Mouse (Mus musculus): ENCODE measurements at regions not wholly inside any gene's neighbourhood (a gene's known extent, or its start where the extent isn't known, plus 50 kb on each side); places are given as distances from the start of the nearest gene placed in this dataset.

DNA sequence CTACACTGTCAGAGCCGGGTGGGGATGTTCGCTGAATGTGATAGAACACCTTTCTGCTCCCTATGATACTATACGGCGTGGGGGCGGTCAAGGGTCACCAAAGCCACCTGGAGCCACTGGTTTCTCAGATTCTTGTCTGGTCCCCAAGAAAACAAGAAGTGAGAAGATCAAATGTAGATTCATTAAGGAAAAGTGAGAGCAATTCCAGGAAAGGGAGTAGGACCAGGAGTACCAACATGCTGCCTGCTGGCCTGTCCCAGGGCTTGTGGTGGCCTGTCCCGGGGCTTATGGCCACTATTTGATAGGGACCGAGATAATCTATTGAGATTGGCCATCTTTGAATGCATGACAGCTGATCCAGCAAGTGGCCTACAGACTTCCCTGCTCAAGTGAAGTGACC is 58.8 kb upstream of the Fut8 start:
- DNase-seq (ENCODE audit: low spot score): no peak

DNA sequence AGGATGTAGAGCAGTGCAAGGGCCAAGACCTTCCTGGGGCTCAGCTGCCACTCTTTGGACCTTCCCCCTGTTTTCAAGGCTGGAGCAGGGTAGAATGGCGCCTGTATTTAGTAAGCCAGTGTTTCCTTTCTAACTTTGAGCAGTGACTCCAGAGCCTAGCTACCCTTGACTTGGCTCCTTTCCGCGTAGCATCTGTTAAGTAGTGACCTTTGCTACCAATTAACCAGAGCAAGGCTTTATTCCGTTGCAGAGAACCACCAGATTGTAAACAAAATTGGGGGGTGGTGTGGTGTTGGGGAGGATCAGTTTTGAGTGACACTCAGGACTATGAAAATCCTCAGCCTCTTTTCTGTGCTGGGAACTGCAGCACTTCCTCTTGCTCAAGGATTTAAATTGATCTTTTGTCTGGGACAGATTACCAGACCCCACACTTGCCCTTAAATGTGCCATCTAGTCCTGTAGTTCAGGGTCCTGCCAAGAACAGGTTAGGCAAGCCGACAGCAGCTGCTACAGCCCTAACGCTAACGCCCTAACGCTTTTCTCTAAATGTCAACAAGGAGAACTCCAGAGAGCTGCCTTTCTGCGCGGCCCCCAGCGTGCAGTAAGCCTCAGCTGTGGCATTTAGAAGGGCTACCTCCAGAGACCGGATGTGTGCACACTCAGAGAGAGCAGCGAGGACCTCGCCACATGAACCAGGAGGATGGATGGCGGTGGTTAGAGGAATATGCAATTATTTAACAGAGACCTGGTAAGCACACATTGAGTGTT is 59.9 kb upstream of the Fut8 start:
- DNase-seq (ENCODE audit: low spot score): no peak

DNA sequence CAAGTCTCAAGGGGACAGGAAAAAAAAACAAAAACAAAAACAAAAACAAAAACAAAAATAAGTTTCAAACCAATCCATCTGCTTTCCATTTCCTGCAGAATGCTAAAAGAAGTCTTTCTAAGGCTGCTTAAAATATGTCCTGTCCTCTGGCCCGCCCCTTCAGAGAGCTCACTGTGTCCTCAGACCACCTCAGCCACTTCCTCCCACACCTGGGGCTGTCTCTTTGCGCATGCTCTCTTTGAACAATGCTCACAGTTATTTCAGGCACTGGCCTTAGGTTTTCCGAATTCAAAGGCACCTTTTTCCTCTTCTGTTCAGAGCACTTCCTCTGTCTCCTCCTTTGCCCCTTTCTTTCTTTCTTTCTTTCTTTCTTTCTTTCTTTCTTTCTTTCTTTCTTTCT is 60.6 kb upstream of the Fut8 start:
- DNase-seq (ENCODE audit: low spot score): no peak

DNA sequence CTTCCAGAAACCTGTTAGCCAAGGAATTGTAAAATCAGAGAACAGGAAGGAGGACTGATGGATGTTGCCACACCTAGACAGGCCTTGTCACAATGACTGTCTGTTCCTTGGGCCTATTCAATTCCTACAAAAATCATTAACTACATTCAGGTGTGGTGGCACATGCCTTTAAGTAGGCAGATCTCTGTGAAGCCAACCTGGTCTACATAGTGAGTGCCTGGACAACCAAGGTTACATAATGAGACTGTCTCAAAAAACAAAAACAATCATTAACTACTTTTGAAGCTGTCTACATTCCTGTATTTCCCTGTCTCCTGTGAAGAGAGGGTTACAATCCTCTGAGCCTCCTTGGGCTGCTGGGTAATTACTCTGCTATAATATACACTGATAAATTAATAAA is 63.9 kb upstream of the Fut8 start:
- no peak for DNase-seq (ENCODE audit: low spot score)

DNA sequence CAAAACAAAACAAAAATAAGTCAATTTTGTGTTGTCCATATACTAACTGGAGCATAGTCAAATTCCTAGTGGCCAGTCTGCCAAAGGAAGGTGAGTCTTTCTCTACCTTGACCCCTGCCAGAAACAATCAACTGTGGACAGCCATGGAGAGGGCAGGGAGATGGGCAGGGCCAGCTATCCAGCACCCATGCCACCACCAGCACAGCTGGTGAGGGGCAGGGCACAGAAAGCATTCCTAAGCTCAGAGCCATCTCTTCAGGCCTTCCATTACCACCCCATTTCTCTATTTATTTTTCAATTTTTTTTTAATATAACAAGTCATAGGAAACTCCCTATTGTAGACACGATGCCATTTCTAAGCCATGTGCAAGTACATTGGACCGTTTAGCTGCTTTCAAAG is 65.4 kb upstream of the Fut8 start:
- no peak for DNase-seq (ENCODE audit: low spot score)

DNA sequence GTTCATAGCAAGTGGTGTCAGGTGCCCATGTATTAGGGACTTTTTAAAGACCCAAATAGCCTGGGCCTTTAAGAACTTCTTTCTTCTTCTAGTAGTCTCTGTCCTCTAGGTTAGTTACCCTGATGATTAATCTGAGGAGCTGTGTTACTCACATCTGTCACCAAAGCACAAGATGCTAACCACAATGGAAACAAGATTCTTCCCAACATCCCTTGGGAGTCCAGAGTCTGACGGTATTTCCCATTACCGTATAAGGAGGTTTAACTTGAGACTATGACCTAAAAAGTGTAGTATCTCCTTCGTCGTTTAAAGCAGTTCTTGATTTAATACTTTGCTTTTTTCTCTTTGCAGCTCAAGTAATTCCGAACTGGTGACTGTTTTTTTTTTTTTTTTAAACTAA is 67.7 kb upstream of the Fut8 start:
- DNase-seq (ENCODE audit: low spot score): no peak

DNA sequence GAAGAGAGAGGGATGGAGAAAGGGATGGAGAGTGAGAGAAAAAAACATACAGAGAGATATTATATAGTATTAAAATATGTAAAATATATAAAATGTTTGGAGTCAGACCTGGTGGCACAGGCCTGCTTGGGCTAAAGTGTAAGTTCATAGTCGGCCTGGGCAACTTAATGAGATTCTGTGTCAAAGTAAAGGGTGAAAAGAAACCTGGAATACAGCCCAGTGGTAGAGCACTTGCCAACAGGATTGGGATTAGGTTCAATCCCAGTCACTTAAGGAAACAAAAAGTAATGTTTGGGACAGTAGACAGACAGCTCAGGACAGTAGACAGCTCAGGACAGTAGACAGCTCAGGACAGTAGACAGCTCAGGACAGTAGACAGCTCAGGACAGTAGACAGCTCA is 69.6 kb upstream of the Fut8 start:
- DNase-seq (ENCODE audit: low spot score): no peak

DNA sequence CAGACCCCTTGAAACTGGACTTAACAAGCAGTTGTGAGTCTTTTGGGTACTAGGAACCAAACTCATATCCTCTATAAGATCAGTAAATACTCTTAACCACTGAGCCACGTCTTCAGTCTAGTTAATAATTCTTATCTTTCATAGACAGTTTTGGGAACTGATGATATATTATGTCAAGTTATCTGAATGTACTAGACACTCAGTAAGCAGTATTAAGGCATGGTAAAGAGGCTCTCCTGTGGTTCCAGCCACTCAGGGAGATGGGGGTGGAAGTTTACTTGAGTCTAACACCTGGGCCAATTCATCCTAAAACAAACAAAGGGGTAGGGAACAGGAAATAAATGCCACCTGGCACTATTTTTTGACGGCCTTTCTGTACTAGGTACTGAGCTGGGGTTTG is 81.2 kb upstream of the Fut8 start:
- DNase-seq (ENCODE audit: low spot score): no peak

DNA sequence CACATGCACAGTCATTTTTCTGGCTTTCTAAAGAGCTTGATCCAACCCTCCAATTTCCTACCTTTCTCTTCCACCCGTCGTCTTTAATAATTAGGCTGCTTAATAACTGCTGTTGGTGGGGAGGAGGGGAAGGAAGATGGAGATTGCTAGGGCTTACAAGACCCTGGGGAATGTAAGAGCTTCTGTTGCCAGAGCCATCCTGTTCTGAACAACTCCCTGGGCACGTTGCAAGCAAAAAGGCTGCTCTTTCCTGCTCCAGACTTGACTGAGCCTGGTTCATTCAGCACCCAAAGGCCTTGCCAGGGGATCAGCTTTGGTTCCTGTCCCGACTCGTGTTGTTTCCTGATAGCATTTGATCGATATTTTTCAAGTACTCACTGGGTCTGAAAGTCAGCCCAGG is 82.3 kb upstream of the Fut8 start:
- DNase-seq (ENCODE audit: low spot score): no peak

DNA sequence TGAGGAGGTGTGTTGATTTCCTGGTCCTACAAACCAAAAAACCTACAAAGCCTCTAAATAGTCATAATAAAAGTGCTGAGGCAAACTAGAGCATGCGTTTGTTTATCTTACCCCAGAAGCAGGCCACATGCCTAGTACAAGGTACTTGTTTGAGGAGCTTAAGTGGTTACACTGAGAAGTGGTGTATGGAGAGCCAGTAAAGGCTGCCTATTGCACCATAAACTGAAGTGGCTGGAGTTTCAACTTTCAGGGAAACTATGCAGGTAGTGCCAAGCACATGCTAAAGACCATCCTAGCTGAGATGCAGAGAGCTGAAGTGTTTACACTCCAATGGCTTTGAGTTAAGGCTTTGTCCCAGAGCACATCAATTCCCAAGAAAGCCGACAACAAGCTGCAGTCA is 86.5 kb upstream of the Fut8 start:
- DNase-seq (ENCODE audit: low spot score): no peak

DNA sequence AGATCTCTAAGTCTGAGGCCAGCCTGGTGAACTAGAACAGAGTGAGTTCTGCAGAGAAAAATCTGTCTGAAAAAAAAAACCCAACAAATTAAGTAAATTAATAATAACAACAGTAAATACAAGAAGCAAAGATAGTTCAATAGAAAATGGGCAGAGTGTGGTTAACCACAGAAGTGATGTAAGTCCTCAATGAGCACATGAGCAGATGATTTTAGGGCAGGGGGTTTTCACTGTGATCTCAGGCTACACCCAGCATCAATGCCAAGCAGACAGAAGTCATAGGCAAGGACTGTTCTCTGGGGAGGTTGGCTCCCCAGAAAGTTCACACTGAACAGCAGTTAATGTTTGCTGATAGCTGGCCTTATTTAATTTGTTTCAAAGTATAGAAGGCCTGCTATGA is 88.1 kb upstream of the Fut8 start:
- no peak for DNase-seq (ENCODE audit: low spot score)

DNA sequence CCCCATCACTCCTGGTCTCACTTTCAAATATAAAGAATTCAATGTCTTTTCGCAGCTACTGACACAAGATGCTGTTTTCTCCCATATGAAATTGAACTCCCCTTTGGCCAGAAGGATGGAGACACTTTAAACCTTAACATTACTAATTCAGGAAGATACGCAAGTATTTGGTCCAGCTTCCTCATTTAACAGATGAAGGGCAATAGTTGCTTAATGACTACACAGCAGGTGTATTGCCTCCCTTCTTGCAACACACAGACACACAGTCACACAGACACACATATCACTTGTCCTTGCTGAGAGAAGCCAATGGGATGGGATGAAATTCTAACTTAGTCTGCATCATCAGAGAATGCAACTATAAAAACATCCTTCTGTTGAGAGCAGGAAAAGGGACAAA is 89.8 kb upstream of the Fut8 start:
- no peak for DNase-seq (ENCODE audit: low spot score)

DNA sequence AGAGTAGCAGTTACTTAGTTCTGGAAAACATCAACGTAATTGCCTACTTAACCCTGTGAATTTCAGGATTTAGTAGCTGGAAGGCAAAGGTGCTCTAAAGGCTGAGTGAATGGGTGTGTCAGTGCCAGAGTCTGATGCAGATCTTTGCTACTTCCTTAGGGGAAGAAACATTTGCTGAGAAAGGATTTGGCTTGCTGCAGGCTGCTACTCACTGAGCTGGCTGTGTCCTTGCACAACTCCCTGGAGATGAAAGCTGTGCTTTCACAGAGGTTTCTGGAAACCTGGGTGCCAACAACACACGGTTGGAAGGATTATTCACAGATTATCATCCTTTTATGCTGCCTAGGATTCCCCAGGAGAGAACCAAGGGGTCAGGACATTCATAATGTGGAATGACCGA is 94.0 kb upstream of the Fut8 start:
- DNase-seq (ENCODE audit: low spot score): no peak

DNA sequence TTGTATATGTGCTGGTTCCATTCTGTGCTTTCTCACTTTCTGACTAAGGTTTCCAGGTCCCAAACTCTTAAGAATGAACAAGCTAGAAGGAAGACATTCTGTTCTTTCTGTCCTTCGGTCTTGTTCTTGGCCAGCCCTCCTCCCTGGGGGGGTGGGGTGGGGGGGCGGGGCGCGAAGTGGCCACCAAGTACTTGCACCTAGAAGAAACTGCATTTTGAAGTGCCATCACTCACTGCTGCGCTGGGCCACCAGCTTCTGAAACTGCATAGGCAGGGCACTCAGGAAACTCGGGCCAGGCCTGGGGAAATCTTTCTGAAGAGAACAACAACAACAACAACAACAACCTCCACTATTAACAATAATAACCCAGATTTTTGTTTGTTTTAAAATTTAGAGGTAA is 94.4 kb upstream of the Fut8 start:
- DNase-seq (ENCODE audit: low spot score): no peak

DNA sequence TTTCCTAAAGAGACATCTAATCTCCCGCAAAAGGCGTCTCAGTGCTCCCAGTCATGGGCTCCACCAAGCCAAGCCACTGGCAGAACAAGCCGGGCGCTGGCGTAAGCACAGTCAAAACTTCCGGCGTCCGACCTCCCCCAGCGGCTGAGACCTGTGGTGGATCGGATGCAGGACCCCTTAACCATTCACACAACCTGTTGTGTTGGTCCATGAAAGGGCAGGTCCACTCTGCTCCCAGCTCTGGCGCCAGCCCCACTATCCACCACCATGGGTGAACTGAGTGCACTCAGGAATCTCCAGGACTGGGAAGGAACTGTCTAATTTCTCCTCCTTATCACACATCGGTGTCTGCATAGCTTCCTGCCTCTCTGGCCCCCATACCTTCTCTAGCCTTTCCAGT is 94.8 kb upstream of the Fut8 start:
- DNase-seq (ENCODE audit: low spot score): no peak

DNA sequence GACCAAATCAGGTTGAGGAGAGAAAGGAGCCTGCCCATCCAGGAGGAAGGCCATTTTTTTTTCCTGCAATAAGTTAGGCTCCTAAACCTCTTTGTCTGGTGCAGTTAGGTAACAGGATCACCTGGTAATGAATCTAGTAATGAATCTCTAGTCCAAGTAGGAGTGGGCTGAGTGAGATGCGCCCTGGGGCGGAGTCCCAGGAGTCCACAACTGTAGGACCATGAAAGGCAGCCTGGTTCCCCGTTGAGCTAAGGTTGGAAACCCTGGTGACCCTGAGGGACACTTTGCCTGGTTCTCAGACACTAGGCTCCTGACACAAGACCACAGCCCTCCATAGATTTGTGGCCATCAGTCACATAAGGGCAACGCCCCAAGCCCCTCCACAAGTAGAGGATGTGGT is 95.7 kb upstream of the Fut8 start:
- DNase-seq (ENCODE audit: low spot score): no peak

DNA sequence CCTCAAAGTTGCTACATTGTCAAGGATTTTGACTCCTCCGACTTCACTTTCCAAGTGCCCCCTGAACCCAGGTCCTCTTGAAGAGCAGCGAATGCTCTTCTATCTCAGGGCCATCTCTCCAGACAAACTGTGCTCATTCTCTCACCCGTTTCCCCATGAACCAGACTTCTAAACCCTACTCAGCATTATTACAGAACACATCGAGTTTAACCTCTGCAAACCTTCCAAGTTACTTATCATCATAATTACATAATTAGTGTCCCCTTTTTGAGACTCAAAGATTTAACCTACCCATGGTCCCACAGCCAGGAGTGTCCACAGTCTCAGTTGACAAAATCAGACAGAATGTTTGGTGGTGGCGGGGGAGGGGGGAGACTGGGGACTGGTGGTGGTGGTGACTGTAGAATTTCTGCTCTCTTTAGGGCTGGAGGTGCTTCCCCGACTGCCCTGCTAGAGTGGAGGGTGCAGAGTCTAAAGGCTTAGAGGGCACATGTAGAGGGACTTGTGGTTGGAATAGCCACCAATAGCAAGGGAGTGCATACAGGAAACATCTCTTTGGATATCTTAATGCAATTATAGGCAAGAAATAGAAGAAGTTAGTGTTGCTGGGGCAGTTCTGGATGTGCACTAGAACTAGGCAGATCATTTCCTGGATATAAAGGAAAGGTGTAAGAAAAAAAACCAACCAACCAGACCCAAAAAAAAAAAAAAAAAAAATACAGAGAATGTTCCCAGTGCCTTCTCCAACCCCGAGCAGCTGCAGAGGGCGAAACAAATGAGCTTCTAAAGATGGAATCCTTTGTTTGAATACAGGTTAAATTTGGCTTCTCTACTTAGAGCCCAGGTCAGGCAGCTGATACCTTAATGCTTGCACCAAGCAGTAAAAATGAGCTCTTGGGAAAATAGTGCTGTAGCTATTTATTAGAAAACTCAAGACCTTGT is 96.4 kb upstream of the Fut8 start:
- DNase-seq (ENCODE audit: low spot score): no peak

DNA sequence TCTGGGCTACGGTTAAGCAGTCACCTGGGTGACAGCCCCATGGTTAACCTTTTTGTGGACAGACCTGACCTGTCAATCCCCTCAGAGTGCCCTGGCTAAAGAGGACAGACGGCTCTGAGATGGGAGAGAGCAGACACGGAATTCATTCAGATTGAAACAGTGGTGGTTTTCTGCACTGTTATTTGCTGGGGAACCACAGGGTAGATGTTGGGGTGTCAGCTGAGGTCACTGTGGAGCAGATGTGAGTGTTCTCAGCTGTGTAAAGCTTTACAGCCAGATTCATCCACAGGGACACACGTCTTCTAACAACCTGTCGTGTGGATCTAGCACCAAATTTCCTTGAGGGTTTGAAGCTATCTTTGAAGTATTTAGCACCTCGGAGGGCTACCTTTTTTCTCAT is 97.3 kb upstream of the Fut8 start:
- DNase-seq (ENCODE audit: low spot score): no peak

DNA sequence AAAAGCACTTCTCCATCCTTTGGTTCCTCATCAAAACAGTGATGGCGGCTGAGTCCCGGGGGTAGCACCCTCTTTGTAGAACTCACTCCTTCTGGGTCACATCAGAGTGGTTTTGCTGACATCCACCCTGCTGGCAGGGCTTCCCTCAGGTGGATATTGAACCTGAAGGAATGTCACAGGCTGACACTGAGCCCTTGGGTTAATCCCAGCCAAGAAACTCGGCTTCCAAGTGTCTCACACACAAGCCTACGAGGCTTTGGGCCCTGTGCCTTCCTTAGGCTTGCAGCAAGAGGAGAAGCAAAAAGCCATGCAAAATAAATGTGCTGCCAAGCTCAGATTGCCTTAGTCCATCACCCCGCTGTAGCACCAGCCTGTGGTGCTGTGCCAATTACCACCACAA is 97.8 kb upstream of the Fut8 start:
- no peak for DNase-seq (ENCODE audit: low spot score)

DNA sequence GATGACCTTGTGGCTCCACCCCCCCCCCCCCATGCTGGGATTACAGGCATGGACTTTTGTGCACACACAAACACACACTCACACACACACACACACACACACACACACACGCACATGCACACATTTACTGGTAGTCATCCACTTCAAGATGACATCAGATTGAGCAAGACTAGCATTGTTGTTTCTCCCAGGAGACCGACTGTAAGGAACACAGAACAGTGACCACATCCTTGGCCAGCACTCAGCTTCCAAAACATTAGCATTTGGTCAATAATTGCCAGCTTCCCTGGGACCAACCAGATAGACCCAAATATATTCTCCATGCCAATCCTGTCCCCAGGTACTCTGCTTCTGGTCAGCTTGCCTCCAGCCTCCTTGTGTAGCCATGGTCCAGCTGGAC is 98.2 kb upstream of the Fut8 start:
- no peak for DNase-seq (ENCODE audit: low spot score)

DNA sequence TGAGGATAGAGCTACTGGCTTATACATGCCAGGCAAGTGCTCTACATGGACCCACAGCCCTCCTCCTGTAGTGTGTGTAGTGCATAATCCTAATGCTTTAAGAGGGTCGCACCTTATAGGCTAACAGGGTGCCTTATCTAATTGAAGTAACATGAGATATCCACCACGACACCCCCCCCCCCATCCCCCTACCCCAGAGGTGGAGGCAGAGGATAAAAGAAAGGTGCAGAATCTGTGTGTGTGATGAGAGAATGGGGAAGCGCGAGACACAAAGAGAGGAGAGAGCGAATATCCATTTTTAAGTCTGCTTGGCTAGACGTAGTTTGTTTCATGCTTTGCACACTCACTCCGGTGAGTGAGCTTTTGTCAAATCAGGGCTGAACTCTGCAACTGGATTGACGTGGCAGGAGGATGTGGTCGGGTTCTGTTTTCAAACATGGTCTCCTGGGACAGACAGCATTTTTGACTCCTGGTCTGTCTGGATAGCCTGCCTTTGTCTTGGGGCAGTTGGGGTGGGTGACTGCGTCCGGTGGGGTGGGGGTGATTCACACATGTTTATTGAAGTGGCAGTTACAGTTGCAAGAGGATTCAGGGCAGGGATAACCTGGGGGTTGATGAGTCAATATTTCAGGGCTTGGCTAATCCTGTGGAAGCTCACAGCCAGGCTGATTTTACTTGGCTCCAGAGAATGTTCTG is 99.3 kb upstream of the Fut8 start:
- DNase-seq (ENCODE audit: low spot score): no peak

DNA sequence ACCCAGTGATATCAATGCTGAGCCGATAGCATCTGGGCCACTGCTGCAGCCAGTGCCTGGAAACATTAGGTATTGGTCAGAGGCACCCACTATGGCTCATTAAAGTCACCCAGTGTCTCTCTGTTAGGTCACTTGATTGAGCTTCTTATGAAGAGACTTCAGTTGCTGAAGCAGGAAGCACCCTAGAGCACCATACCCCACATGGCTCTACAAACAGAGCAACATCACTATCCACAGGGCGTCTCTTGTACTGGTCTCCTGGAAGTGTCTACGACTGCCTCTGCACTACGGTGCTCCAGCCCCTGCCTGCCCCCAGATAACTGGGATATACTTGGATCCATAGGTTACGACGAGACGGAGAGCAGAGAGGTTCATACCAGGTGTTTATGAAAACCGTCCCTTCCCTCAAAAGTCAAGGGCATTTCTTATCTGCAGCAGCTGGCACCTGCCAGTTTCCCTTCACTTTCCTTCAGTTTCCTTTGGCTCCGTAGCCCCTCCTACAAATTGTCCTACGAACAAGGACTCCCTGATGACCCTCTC is 100.6 kb upstream of the Fut8 start:
- DNase-seq (ENCODE audit: low spot score): no peak

DNA sequence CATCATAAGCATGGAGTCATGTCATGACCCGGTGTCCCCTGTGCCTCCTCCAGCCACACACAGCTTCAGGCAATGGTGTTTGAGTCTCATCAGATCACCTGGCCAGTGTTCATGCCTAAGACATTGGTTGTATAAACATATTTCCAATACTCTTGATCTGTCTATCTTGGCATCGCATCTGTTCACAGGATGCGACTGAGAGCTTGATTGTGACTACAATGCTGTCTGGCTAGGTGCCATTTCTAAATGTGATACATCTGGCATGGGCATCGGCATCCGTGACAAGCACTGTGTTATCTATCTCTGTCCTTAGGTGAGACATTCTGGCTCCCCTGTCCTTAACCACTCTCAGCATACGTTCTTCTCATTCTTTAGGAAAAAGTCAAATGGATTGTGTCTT is 102.3 kb upstream of the Fut8 start:
- no peak for DNase-seq (ENCODE audit: low spot score)
